Mouse (Mus musculus): ENCODE measurements at regions not wholly inside any gene's neighbourhood (a gene's known extent, or its start where the extent isn't known, plus 50 kb on each side); places are given as distances from the start of the nearest gene placed in this dataset.

- Histone ChIP-seq H3K4me3 (no peak overlapping the region), H3K36me3 (no peaks in the 10 kb centered on the region), H3K9ac (replicated peaks) (no peak overlapping the region), H3K27ac (replicated peaks) (no peak overlapping the region), H3K4me2 (replicated peaks) (no peak overlapping the region), H3K9me3 (no peaks in the 10 kb centered on the region), H3K4me1 (no peaks in the 10 kb centered on the region), H3K27me3 (no peaks in the 10 kb centered on the region)
- 59% methylated on average over 2 of the region's 2 CpGs for WGBS
- no peak for ATAC-seq (replicated peaks)
Observed at GRCm38 (mm10) chr16:12935266-12935665, 174.2 kb upstream of the Ercc4 start.

DNA sequence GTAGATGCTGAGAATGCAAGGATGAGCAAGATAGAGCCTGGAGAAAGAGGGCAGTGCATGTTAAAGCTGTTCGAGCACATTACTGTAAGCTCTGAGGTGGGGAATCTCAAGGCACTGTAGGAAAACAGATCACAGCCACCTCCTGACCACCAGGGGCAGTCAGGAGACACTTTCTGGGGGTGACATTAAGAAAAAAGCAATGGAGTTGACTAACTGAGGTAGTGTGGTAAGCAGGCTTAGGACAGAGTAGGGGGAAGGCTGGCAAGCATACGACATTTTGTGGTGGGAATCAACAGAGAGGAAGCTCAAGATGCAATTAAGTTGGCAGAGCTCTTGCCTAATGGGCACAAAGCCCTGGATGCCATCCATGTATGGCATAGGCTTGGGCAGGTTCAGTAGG, 172.9 kb upstream of the Ercc4 start:
- H3K9me3 ChIP-seq, result no peaks in the 10 kb centered on the region
- no peaks in the 10 kb centered on the region for H3K27me3 ChIP-seq
- H3K4me2 ChIP-seq (replicated peaks), result no peak overlapping the region
- H3K4me1 ChIP-seq, result no peaks in the 10 kb centered on the region
- H3K4me3 ChIP-seq, result no peak overlapping the region
- H3K9ac ChIP-seq (replicated peaks), result no peak overlapping the region
- no peaks in the 10 kb centered on the region for H3K36me3 ChIP-seq
- ATAC-seq (replicated peaks), result no peak
- WGBS, result 80% methylated on average over 2 of the region's 2 CpGs
- H3K27ac ChIP-seq (replicated peaks), result no peak overlapping the region

DNA sequence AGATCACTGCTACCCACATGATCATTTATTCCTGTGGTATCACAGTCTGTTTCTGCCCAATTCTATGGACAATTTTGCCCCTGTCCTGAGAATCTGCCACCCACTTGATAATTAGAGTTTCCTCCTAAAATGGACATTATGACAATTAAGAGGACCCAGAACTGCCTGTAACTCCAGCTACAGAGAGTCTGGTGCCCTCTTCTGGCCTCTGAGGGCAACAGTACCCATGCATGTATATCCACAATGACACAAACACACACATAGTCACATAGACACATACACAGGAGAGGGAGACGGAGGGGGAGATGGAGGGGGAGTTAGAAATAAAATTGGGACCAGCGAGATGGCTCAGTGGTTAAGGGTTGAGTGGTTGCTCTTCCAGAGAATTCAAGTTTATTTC, 170.9 kb upstream of the Ercc4 start:
- no peak for ATAC-seq (replicated peaks)
- no peak overlapping the region for H3K9ac ChIP-seq (replicated peaks)
- no peak overlapping the region for H3K4me3 ChIP-seq
- WGBS, result 84% methylated on average over 2 of the region's 2 CpGs
- H3K9me3 ChIP-seq, result no peaks in the 10 kb centered on the region
- no peaks in the 10 kb centered on the region for H3K27me3 ChIP-seq
- no peak overlapping the region for H3K4me2 ChIP-seq (replicated peaks)
- no peaks in the 10 kb centered on the region for H3K36me3 ChIP-seq
- no peaks in the 10 kb centered on the region for H3K4me1 ChIP-seq
- no peak overlapping the region for H3K27ac ChIP-seq (replicated peaks)

- Histone ChIP-seq H3K4me2 (replicated peaks) (no peak overlapping the region), H3K36me3 (no peaks in the 10 kb centered on the region), H3K9ac (replicated peaks) (no peak overlapping the region), H3K27me3 (no peaks in the 10 kb centered on the region), H3K4me1 (no peaks in the 10 kb centered on the region), H3K9me3 (no peaks in the 10 kb centered on the region), H3K27ac (replicated peaks) (no peak overlapping the region), H3K4me3 (no peak overlapping the region)
- 93% methylated on average over 5 of the region's 5 CpGs for WGBS
- ATAC-seq (replicated peaks), result no peak
Observed at GRCm38 (mm10) chr16:12951176-12951575, 158.3 kb upstream of the Ercc4 start.

GRCm38 (mm10) chr16:12954028-12954427, 155.5 kb upstream of the Ercc4 start:
- no peak for ATAC-seq (replicated peaks)
- no peaks in the 10 kb centered on the region for H3K27me3 ChIP-seq
- H3K4me3 ChIP-seq, result no peak overlapping the region
- H3K4me1 ChIP-seq, result no peaks in the 10 kb centered on the region
- no peak overlapping the region for H3K4me2 ChIP-seq (replicated peaks)
- H3K36me3 ChIP-seq, result no peaks in the 10 kb centered on the region
- no peak overlapping the region for H3K27ac ChIP-seq (replicated peaks)
- no peaks in the 10 kb centered on the region for H3K9me3 ChIP-seq
- 75% methylated on average over 8 of the region's 8 CpGs for WGBS
- H3K9ac ChIP-seq (replicated peaks), result no peak overlapping the region

DNA sequence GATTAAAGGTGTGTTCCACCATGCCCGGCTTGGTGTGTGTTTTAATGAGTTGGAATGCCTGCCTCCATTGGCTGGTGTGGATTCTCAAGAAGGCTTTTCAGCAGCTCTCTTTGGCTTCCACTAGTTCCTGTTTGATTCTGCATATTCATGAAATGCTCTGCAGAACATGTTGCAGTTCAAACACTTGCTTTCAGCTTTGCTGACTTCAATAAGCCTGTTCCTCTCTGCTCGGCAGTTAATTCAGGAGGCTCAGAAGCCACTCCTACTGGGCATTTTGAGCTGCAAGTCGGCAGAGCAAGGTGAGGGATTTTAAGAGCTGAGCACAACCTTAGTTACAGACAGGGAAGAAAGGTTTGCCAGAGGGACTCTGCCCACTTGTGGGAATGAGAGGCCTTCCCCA, 153.1 kb upstream of the Ercc4 start:
- no peaks in the 10 kb centered on the region for H3K36me3 ChIP-seq
- H3K4me2 ChIP-seq (replicated peaks), result no peak overlapping the region
- 49% methylated on average over 3 of the region's 3 CpGs for WGBS
- H3K9me3 ChIP-seq, result no peaks in the 10 kb centered on the region
- H3K9ac ChIP-seq (replicated peaks), result no peak overlapping the region
- H3K4me3 ChIP-seq, result no peak overlapping the region
- no peaks in the 10 kb centered on the region for H3K4me1 ChIP-seq
- H3K27me3 ChIP-seq, result no peaks in the 10 kb centered on the region
- H3K27ac ChIP-seq (replicated peaks), result no peak overlapping the region; the same call in 1 of the 2 replicates
- no peak for ATAC-seq (replicated peaks)

DNA sequence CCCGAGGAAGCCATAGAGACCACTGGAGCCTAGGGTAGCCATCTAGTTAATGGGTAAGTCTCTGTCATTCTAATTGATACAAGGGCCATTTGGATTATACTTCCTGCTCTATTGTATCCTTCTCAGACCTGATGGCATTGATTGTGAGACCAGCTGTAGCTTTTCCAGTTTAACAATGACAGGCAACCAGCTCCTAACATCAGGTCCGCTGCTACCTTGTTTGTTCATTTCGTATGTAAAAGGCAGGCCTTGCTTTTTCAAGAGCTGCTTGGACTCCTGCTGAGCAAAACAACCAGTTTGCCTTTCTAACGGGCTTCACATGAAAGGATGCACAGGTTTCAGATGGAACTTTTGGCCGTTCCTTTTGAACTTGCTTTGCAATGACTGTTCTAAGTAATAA, 148.6 kb upstream of the Ercc4 start:
- H3K27ac ChIP-seq (replicated peaks), result no peak overlapping the region
- no peaks in the 10 kb centered on the region for H3K27me3 ChIP-seq
- ATAC-seq (replicated peaks), result no peak
- H3K4me3 ChIP-seq, result no peak overlapping the region
- WGBS, result 22% methylated on average over 5 of the region's 5 CpGs
- no peak overlapping the region for H3K9ac ChIP-seq (replicated peaks)
- no peak overlapping the region for H3K4me2 ChIP-seq (replicated peaks)
- H3K36me3 ChIP-seq, result no peaks in the 10 kb centered on the region
- no peaks in the 10 kb centered on the region for H3K9me3 ChIP-seq
- no peaks in the 10 kb centered on the region for H3K4me1 ChIP-seq

DNA sequence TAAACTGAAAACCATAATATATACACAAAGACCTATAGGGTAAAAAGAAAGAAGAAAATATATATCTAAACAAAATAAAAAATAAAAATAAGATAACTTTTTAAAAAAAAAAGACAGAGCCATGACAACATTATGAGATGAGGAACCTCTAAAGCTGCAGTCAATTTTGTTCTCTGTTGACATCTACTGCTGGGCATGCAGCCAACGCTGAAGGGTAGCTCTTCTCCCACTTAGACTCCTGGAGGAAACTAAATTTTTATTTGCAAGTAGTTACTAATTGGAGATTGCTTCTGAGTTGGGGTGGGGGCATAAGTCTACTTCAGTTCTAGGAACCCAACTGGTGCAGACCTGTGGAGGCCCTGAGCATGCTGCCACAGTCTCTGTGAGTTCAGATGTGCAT, 126.8 kb upstream of the Ercc4 start:
- H3K27me3 ChIP-seq, result no peaks in the 10 kb centered on the region
- WGBS, result 94% methylated on average over 1 of the region's 1 CpGs
- H3K4me2 ChIP-seq (replicated peaks), result no peak overlapping the region
- no peak for ATAC-seq (replicated peaks)
- no peak overlapping the region for H3K9ac ChIP-seq (replicated peaks)
- H3K4me3 ChIP-seq, result no peak overlapping the region
- no peaks in the 10 kb centered on the region for H3K9me3 ChIP-seq
- H3K4me1 ChIP-seq, result no peaks in the 10 kb centered on the region
- H3K36me3 ChIP-seq, result no peaks in the 10 kb centered on the region
- no peak overlapping the region for H3K27ac ChIP-seq (replicated peaks)

DNA sequence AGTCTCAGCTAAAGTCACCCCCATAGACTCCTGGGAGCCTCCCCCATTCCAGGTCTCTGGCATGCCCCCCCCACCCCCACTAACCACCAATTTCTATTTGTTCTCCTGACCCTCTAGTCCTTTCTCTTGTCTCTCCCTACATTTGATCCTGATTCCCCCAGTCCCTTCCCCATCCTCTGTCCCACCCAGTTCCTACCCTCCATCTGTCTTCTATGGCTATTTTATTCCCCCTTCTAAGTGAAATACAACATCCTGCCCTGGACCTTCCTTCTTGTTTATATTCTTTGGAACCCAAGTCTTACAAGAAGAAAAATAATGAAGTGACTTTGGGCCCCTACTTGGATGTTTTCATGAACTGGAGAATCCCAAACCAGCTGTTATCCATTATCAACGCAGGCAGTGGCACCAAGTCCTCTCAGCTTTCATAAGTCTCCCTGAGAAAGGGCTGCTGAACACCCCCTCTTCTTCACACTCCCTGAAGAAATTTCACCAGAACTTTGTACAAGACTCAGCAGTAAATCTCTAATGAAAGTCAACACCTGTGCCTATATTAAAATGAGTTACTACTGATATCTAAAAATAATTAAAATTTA, 108.1 kb upstream of the Ercc4 start:
- Histone ChIP-seq H3K9me3 (no peaks in the 10 kb centered on the region), H3K27me3 (no peaks in the 10 kb centered on the region), H3K9ac (replicated peaks) (no peak overlapping the region), H3K4me2 (replicated peaks) (no peak overlapping the region), H3K36me3 (no peaks in the 10 kb centered on the region), H3K27ac (replicated peaks) (no peak overlapping the region), H3K4me3 (no peak overlapping the region), H3K4me1 (no peaks in the 10 kb centered on the region)
- ATAC-seq (replicated peaks), result no peak
- 90% methylated on average over 1 of the region's 1 CpGs for WGBS

GRCm38 (mm10) chr16:13012863-13013262, 96.6 kb upstream of the Ercc4 start:
- WGBS, result 90% methylated on average over 5 of the region's 5 CpGs
- Histone ChIP-seq H3K4me1 (no peaks in the 10 kb centered on the region), H3K4me3 (no peak overlapping the region), H3K9ac (replicated peaks) (no peak overlapping the region), H3K27ac (replicated peaks) (no peak overlapping the region), H3K9me3 (no peaks in the 10 kb centered on the region), H3K27me3 (no peaks in the 10 kb centered on the region), H3K36me3 (no peaks in the 10 kb centered on the region), H3K4me2 (replicated peaks) (no peak overlapping the region)
- no peak for ATAC-seq (replicated peaks)

DNA sequence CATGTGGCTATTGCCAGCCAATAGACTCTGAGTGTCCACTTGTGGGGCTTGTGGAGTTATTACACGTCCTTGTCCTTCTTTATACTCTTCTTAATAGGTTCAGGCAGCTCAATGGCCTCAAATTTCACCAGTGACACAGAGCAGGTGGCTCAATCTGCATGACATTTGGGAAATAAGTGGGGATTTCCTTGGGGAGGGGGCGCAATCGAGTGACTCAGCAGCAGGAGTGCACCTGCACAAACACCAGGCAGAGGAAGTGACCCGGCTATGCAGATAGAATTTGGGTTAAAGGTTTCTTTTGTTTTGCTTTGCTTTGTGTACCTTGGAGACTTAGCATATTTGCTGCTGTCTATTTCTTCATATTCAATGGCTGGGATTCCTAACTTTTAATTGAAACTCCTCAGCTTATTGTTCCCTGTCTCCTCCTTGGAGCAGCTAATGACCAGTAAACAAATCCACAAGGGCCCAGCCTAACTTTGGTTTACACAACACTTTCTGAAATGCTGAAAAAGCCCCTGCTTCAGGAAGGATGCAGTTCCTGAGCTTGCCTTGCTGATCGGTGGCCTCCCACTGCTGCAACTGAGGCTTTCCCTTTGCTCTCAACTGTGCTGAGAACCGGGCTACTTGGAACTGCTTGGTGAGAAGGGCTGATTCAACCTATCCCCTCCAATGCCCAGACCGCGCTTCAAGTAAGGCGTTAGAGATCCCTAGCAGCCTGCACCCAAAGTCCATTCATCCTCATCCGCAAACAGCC, 95.4 kb upstream of the Ercc4 start:
- no peaks in the 10 kb centered on the region for H3K9me3 ChIP-seq

GRCm38 (mm10) chr16:13022875-13023274, 86.6 kb upstream of the Ercc4 start:
- Histone ChIP-seq H3K27me3 (no peaks in the 10 kb centered on the region), H3K4me2 (replicated peaks) (no peak overlapping the region), H3K9ac (replicated peaks) (no peak overlapping the region), H3K27ac (replicated peaks) (no peak overlapping the region), H3K9me3 (no peaks in the 10 kb centered on the region), H3K36me3 (no peaks in the 10 kb centered on the region), H3K4me1 (0 out of 2 replicates have a peak, but pooled peaks cover 5% of the 10 kb centered on the region), H3K4me3 (no peak overlapping the region)
- no peak for ATAC-seq (replicated peaks)
- 55% methylated on average over 4 of the region's 4 CpGs for WGBS

More for the DNA sequence above, 95.4 kb upstream of the Ercc4 start:
- Histone ChIP-seq H3K27ac (replicated peaks) (no peak overlapping the region), H3K27me3 (no peaks in the 10 kb centered on the region), H3K4me2 (replicated peaks) (no peak overlapping the region), H3K4me1 (no peaks in the 10 kb centered on the region), H3K36me3 (no peaks in the 10 kb centered on the region), H3K9ac (replicated peaks) (no peak overlapping the region), H3K4me3 (no peak overlapping the region)
- 42% methylated on average over 10 of the region's 10 CpGs for WGBS
- no peak for ATAC-seq (replicated peaks)

DNA sequence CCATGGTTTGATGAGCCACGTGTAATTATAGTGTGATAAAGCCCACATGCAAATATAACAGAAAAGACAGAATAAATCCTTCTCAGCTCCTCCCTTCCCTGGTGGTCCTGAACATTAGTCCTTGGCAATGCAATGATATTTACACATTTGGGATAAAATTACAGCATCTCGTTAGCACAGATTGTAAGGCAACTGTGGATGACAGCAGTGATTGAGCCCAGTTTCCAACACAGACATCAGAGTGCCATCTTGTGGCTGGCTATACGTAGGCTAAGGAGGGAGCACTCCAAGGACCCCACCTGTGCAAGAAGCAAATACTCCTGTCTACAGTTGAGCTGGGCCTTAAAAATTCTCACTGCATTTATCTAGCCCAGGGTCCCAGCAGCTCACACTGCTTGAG, 84.1 kb upstream of the Ercc4 start:
- 29% methylated on average over 3 of the region's 3 CpGs for WGBS
- no peaks in the 10 kb centered on the region for H3K36me3 ChIP-seq
- H3K4me2 ChIP-seq (replicated peaks), result no peak overlapping the region
- H3K27me3 ChIP-seq, result no peaks in the 10 kb centered on the region
- H3K9ac ChIP-seq (replicated peaks), result no peak overlapping the region
- H3K9me3 ChIP-seq, result no peaks in the 10 kb centered on the region
- H3K27ac ChIP-seq (replicated peaks), result 0 out of 2 replicates have a peak overlapping the region, but pooled peaks have one; percentile 51
- H3K4me1 ChIP-seq, result 0 out of 2 replicates have a peak, but pooled peaks cover 5% of the 10 kb centered on the region
- peak; percentile 90 for ATAC-seq (replicated peaks)
- H3K4me3 ChIP-seq, result no peak overlapping the region
